Mouse (Mus musculus) embryo, embryonic 9.5 days (tissue): ENCODE results near the gene Vti1a.

ENCODE experiments used
- DNase-seq: peaks from one replicate; pipeline ENCODE4 v3.0.0-alpha.2; 2017; ENCODE audit errors: extremely low spot score

Gene Vti1a

DNA sequence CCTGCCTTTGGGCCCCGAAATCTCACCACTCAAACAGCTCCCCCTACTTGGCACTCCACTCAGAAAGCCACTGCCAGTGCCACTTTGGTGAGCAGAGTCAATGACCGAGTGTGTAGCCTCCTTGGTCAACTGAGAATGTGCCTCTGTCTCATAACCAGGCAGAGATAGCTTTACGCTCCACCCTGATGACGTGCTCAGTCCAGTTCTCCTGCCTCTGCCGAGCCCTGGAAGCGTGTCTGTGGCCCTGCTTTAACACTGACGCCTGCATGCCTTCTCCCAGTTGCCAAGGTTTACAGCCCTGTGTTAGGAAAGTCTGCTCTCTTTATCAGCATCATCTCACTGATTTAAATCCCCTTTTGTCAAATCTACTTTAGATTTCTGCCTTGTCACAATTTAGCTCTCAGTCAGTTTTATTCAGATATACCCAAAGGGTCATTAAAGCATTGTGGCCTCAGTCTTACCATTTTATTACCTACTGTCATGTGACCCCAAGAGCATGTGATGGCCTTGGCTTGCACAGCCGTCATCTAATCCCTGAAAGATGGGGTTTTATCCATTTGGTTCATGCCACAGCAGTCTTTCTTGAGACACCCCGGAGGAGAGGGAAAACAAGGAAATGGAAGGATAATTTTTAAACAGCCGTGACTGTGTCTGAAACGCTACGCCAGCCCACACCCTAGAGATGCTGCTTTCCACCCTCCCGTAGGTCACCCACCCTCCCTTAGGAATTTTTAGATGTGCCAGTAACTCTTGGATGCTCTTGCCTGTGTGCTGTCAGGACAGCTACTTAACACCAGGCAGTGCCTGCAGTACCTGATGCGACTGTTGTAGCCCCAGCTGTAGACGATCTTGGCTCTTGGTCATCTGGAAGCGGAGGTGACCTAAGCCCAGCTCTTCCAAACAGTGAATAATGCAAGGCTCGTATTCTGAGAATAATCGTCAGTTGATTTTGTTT is 269.5 kb downstream of the Vti1a start:
- DNase-seq = no peak

DNA sequence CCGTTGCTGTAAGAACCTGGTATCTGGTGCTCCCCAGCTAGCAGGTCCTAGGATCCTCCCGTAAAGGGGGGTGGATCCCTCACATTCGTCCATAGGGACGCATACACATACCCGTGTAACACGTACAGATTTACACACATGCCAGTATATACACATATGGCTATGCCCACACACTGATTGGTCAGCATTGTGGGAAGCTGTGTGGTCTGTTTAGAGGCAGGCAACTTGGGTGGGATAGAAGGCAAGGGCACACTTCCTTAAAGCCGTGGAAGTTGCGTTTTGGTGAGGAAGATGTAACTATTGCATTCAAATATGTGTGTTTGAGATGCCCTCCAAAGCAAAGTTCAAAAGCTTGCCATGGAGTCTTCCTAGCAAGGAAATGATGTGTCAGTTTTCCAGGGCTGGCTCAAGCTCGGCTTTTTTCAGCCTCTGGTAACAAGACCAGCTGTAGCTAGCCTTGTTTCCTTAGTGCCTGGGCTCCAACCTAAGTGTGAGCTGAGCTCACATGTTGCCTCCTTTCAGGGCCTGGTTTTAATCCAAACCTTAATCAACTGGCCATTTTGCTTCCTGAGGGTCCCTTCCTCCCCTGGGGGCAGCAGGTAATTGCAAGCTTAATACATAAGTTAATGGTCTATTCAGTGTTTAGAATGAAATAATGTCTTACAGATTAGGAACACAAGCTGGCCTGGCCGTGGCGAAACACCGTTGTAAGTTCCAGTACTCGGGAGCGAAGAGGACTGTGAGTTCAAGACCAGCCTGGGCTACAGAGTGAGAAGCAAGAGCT is 271.7 kb downstream of the Vti1a start:
- no peak for DNase-seq

DNA sequence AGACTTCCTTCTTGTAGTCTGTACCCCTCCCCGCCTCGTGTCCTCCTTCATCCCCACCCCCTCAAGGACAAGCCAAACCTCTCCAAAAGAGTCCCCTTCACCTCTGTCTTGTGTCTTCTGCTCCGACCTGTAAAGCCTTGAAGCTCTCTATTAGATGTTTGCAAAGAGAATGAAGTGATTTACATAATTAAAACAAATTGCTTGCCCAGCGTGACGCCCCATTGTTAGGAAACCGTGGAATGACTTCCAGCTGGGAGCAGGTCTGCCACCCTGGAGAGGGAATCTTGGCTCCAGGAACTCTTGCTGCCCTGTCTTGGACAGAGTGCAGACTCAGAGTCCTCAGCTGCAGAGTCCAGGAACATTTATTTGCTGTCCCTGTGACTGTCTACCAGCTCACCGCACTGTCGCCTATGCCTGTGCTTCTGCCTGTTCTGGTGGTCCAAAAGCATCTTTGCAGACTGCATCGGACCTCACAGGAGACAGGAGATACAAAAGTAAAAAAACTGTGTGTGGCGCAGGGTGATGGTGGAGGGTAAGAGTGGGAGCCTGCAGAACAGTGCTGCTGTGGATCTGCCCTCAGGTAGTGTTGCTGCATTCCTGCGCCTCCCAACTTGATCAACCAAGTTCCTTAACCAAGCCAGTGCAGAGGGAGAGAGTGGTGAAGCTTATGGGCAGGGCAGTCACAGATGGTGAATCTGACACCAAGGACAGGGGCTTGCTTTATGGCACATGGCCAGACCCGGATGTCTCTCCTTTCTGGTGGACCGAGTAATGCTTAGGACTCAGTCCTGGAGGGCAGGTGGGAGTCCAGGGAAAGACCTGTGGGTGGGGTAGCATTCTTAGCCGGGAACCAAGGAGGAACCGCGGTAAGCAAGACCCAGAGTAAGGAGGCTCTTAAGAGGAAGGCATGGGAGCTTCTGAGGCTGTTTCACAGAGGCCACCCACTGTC is 273.1 kb downstream of the Vti1a start:
- DNase-seq = no peak

- no peak for DNase-seq
Observed at GRCm38 (mm10) chr19:55592876-55593691, 277.0 kb downstream of the Vti1a start.

DNA sequence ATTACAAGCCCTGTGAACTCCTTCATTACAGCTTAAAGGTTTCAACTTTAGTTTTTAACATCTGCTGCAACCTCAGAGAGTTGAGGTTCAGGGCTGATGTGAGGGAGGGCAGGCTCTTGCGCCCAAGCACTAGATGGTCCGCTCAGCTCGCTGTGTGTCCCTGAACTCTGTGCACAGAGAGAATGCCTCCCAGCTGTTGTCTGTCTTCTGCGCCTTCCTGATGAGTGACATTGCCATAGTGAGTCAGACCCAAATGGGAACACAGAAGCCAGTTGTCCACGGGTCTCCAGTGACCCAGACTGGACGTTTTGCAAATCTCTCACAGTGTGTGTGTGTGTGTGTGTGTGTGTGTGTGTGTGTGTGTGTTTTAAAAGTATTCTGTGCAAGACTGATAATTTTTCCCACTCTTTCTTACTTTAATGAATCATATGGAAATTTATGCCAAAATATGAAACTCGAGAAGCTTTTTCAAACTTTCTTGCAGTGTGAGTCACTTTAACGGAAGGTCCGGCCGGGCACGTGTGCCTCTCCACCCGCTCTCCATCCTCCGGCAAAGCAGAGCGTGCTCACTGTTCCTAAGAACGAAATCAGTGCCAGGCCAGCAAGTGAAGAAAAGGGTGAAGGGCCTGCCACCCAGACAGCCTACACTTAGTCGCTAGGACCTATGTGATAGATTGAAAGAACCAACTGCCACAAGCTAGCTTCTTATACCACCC is 277.8 kb downstream of the Vti1a start:
- DNase-seq = no peak

- no peak for DNase-seq
Observed at GRCm38 (mm10) chr19:55594451-55594850, 278.4 kb downstream of the Vti1a start.

DNA sequence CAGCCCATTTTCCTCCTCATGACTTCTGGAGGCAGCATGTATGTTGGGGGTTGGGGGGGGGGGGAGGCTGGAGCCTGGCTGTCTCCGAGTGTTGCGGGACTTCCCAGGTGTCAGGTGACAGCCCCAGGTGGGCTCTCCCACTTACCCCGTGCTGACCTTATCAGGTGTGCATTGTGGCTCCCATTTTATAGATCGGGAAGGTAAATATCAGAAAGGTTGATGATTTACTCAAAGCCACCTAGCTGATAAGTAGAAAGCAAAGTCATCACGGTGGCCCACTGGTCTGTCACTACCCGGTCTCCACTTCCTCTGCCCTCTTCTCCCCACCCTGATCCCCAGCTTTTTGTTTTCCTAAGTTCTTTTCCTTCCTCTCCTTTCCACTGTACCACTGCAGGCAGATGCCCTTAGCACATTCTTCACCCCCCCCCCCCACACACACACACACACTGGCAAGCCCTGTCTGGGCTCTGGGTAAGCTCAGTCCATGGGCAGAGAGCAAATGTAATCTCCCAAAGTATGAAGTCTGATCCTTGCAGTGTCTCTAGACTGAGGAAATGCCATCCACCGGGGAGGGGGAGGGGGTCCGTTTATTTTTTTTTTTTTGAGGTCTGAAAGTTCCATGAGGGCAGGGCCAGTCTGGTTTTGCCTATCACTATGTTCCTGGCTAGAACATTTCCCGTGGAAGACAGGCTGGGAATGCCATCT is 280.0 kb downstream of the Vti1a start:
- DNase-seq = no peak

DNA sequence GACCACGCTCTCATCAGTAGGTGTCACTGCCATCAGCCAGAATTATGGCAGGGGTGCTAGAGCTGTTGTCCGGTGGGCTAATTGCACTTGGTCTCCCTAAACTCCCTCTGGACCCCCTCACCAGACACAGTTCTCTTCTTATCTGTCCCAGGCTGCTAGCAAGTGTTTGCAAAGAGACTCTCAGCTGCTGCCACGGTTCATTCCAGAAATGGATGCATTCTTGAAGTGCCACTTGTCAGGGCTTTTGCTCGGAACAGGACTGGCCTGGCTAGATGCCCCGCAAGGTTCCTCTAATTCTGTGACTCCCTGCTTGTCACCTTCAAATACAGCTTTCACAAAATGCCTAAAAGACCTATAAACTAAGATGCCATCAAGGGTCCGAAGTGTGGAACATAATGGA is 280.7 kb downstream of the Vti1a start:
- DNase-seq = no peak

- no peak for DNase-seq
Observed at GRCm38 (mm10) chr19:55597296-55597695, 281.2 kb downstream of the Vti1a start.

DNA sequence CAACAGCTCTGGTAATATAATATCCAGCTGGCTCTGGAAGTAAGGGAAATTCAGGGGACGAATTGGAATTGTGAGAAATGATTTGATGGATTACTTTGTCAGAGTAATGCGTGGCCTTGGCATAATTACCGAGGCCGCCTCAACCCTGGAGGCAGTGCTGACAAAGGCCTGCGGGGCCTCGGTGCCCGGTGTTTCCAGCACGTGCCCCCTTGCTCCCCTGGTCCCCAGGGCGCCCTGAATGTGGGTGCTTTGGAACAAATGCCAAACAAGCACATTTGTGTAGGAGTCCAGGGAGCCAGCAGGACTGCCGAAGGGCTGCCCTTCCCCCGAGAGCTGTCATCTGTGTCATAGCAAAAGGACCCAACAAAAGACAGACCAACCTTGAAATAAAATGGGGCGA is 281.9 kb downstream of the Vti1a start:
- DNase-seq = no peak

DNA sequence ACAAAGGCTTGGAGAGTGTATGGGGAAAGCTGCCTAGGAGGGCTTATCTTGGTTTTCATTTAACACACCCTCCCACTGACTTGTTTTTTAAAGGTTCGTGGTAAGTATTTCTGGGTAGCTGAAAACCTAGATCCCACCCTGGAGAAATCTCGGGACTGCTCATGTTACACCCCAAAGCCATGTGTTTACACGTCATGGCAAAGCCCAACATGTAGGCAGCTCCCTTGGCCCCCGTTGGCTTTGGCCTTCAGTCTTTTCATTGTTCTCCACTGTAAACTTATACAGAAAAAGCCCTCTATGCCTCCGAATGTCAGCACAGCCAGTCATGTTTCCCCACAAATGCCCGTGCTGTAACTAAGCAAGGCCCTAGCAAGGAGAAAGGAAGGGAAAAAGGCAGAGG is 283.0 kb downstream of the Vti1a start:
- DNase-seq = no peak

DNA sequence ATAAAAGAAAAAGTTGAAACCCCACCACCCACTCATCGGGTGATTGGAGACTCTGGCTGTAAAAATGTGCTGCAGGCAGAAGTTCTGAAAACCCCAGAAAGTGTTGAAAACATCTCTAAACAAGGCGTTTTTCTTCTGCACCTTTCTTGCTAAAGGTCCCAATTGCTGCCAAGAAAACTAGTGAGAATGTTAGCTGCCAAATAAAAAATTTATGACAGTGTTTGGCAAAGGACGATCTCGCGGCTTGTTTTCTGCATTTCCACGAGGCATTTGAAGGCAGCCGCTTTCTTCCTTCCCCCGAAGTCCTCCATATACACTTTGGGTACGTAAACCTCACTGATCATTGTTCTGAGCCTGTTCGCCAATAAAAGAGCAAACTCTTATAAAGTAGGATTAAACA is 291.6 kb downstream of the Vti1a start:
- DNase-seq = no peak

DNA sequence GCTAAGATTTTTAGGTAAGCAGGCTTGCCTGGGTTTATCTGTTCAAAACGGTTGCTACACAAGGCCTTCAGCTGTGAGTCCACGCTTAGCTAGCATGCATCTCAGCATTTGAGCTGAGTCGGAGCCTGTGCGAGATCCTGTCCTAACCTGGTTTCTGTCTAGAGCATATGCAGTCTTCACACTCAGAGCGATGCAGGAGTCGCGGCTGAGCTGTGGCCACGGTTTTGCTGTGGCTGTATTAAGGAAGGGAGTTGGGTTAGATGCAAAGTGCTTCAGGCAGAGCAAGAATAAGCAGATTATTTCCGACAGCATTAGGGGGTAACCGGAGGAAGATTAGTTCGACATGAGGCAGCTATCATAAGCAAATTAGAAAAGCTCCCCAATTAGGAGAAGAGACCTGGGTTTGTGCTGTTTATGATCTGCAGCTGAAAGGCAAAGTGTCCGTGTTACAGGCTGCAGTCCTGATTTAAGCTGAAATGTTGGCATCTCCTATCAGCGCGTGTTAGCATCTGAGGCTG is 292.8 kb downstream of the Vti1a start:
- DNase-seq = no peak

- no peak for DNase-seq
Observed at GRCm38 (mm10) chr19:55609806-55610205, 293.7 kb downstream of the Vti1a start.

DNA sequence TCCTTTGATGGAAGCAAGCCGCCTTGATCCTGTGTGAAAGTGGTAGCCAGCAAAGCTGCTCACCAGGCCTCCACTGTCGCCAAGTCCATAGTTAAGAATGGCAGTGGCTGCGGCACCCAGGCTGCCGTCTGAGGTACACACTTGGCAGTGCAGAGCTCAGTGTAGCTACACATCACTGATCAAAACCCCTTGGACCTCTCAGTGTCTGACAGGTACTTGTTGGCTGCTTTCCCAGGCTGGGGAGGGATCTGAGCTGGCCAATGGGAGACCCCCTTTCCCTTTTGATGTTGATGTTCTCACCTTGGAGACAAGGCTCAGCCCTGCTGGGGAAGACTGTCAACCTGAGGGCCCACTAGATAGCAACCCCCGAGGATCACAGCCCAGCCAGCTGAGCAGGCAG is 299.6 kb downstream of the Vti1a start:
- no peak for DNase-seq

DNA sequence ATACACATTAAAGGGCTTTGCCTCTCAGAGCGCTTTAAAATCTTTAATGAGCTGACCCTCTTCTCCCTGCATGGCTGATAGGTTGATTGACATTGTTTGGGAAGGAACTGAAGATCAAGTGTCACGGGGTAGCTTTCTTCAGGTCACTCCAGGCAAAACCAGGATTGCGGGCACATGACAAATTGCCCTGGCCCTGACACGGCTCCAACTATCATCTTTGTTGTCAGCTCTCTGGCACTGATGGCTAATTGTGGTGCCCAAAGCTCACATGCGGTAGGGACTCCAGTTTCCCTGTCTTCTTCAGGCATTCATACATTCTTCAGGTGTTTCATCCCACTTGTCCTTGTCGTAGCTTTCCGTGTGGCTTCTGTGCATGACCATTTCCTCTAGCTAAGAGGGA is 300.2 kb downstream of the Vti1a start:
- no peak for DNase-seq

DNA sequence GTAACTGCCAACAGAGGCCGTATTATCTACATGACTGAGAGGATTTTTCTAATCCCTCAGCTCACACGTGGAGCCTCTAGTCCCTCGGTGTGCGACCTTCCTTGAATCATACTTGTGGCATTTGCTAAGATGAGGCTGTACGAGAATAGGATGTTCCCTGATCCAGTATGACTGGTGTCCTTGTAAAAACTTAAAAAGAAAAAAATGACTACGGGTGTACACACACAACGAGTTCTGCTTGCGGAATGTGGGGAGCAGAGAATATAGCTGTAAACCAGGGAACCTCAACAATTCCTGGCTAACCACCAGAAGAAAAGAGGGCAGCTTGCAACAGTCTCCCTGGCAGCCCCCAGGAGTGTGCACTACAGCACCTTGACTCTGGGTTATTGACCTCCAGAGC is 300.8 kb downstream of the Vti1a start:
- no peak for DNase-seq

GRCm38 (mm10) chr19:55618546-55618945 is 302.5 kb downstream of the Vti1a start:
- no peak for DNase-seq

DNA sequence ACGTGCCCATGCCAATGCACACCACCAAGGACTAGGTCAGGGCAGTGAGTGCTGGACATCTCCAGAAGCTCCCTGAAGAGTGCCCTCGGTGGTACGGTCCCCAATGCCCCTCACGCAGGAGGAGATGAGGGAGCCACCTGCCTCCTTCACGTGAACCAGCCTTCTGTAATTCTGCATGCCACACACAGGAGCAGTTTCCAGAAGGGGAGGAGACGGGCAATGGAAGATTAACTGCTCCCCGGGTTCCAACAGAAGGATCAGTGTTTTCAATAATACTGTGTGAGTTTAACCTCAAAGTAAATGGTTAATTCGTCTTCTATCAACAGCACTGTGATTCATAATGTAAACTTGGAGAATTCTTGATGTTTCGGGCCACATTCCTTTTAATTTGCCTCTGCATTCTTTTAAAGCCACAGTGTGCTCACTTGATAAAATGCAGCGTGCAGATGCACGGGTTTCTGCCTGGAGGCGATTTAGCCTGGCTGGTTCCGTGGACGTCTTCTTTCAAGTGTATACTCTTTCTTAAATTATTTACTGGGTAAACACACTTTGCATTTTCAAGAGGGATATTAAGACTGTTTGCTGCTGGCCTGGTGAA is 304.4 kb downstream of the Vti1a start:
- no peak for DNase-seq
